Mouse (Mus musculus) G1E-ER4 (cell line): Measurements from ENCODE around the gene Hist1h2bh. TPM values are rescaled to one million over a fixed set of nuclear protein-coding genes. Genes with fewer than 3 reads are reported as not detected.

Experiments
- GATA1 ChIP-seq: IDR thresholded peaks from one replicate; pipeline ENCODE4 v1.8.0; 2012; ENCODE audit warnings: low read length, inconsistent platforms
- polyA plus RNA-seq: library from polyadenylated mRNA; stranded (reverse); fragments of >175 nt; gene quantifications from 2 replicates; pipeline ENCODE4 v1.2.3, GENCODE M21; 2012

Hist1h2bh gene
- polyA plus RNA-seq, 1 experiment, result 2.5 TPM

DNA sequence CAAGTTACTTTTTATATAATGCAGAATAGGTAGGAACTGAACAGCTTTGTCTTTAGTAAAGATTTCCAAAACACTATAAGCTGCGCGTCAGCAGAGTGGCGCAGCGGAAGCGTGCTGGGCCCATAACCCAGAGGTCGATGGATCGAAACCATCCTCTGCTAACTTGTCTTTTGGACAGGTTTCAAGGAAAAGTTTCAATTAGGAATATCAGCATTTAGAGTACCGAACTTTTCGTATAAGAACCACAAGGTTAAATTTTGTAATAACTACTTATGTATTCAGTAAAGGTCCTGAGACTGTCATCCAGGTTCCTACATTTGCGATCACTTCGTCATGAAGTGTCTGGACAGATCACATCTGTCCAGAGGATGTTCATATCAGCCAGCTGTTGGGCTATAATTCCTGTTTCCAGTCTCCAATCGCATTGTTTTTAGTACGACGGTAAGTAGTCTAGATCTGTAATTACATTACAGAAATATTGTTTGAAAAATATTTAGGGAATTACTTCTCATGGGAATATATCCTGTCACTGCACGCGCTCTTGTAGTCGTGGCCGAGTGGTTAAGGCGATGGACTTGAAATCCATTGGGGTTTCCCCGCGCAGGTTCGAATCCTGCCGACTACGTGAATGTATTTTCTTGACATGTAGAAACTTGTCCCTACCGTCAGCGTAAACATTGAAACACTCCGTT is 25.4 kb downstream of the Hist1h2bh start:
- no peak for TF ChIP-seq GATA1

DNA sequence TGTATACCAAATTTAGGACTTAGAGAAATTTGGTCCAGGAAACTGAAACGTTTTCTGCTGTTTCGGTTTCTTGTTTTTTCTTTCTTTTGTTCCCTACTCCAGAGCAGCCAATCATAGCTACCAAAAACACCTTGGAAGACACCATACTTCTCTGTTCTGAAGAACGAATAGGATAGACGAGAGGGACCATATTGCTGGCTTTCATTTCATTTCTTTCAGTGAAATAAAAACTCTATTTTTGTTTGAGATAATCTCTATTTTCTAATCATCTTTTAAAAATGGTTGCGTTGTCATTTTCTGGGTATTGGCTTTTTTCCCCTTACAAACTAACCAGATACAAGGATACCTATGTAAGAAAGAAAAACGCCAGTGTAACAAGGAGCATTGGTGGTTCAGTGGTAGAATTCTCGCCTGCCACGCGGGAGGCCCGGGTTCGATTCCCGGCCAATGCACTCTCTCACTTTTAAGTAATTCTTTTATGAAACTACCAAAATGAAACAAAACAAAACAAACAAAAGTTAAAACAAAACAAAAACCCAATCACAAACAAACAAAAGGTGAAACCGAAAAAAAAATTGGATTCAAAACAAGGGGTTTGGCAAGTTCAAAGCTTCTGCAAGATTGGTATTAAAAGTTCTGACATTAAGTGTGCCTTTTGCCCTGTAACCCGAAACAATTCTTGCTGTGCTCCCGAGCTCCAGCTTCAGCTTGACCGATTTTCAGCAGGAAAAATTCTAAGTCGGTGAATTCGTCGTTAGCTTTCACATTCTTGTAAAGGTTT is 26.2 kb downstream of the Hist1h2bh start:
- TF ChIP-seq GATA1, result no peak

DNA sequence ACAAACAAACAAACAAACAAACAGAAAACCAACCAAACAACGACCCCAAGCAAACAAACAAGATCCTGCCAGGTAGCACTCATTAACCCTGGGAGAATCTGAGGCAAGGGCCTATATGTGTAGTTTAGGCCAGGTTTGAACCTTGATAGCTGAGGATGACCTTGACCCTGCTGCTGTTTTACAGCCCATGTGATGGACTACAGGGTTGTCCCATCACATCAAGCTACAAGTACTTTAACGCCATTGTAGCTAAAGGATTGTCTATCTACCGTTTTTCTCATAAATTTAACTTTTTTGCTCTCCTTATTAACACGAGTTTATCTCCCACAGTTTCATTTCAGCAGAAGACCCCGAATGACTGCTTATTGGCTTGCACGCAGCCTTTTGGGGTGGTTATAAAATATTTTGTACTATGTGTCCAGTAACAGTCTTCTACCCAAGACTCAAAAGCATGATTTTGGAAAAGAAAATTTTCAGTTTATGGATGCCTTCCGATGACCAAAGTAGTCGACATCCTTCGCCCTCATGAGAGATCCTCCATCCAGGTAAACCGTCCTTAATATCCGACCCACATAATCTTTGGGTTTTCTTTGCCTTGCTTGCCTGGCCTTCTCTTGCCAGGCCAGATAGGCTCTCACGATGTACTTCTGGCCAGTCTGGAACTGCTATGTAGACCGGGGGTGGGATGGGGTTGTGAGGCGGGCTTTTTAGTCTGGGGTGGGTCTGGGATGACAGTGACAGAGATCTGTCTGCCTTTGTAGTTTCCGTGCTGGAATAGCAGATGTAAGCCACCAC is 27.2 kb downstream of the Hist1h2bh start:
- no peak for TF ChIP-seq GATA1

DNA sequence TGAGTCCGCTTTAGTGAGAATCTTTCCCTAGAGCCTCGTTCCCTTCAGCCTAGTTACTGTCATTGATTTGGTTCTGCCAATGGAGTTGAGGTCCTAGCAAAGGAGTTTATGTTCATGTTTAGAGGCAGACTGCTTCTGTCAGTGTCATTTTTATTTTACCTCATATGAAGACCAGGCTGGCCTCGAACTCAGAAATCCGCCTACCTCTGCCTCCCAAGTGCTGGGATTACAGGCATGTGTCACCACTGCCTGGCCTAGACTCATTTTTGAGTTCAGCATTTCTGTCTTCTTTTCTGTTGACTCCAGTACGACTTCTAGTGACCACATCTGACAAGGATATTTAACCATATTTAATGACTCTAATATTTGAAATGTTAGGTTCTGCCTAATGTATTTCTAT is 27.9 kb downstream of the Hist1h2bh start:
- no peak for TF ChIP-seq GATA1

DNA sequence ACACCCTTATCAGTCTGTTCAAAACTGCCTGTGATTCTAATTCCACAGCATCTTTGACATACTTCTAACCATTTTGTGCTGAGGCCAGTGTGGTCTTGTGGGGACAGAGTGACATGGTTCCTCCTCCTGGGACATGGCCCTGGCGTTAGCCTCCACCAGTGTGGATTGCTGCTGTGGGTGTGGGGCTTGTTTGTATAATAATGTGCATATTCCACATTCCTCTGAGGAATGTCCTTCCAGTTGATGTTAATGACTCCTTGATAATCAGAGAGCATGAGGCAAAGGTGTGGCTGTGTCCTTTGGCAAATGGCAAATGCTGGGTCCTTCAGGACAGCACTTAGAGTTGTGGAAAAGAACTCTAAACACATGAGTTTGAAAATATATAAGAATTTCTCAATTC is 29.7 kb downstream of the Hist1h2bh start:
- TF ChIP-seq GATA1, result no peak

DNA sequence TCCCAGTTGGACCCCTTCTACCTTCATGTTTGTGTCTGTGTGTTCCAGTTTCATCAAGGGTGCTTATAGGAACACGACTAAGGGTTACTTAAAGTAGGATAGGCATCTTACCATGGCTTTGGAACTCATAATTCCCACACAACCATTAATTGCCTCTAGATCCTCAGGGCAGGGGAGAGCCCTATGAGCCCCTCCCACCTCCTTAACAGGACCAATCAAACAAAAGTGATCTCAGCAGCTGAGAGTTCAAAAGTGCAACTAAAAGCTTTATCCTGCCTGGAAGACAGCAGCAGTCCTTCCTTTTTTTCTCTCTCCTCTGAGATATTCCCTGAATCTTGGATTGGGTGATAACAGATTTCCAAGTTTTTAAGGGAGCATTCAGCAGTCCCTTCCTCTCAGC is 33.1 kb downstream of the Hist1h2bh start:
- TF ChIP-seq GATA1, result no peak

DNA sequence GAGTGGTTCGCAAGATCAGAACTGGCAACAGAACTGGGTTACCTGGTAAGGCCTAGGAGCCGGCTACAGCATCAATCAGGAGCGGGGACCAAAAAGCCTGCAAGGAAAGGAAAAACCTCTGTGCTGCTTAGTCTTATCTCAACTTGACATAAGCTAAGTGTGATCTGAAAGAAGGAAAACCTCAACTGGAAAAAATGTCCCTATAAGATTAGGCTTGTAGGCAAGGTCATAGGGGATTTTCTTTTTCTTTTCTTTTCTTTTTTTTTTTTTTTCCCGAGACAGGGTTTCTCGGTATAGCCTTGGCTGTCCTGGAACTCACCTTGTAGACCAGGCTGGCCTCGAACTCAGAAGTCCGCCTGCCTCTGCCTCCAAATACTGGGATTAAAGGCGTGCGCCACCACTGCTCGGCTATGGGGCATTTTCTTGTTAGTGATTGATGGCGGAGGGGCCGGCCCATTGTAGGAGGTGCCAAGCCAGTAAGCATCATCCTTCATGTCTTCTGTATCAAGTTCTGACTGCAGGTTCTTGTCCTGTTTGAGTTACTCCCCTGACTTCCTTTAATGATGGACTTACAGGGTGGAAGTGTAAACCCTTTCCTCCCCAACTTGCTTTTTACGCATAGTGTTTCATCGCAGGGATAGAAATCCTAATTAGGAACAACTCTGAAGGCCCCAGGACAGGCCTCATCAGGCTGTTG is 36.2 kb downstream of the Hist1h2bh start:
- TF ChIP-seq GATA1, result no peak

DNA sequence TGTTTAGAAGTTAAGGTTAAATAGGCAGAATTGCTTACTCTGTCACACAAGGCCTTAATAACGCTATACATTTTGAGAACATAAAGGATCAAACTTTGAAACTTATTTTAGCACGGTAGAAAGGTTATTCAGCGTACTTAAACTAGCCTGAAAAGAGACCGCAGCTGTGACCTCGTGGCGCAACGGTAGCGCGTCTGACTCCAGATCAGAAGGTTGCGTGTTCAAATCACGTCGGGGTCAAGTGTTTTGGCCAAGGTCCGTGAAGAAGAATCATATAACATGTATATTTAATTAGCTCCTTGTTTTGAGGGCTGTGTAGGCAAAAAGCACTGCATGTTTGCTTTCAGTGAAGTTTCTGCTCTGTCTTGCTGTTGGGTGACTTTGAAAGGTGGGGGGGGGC is 36.8 kb downstream of the Hist1h2bh start:
- no peak for TF ChIP-seq GATA1

DNA sequence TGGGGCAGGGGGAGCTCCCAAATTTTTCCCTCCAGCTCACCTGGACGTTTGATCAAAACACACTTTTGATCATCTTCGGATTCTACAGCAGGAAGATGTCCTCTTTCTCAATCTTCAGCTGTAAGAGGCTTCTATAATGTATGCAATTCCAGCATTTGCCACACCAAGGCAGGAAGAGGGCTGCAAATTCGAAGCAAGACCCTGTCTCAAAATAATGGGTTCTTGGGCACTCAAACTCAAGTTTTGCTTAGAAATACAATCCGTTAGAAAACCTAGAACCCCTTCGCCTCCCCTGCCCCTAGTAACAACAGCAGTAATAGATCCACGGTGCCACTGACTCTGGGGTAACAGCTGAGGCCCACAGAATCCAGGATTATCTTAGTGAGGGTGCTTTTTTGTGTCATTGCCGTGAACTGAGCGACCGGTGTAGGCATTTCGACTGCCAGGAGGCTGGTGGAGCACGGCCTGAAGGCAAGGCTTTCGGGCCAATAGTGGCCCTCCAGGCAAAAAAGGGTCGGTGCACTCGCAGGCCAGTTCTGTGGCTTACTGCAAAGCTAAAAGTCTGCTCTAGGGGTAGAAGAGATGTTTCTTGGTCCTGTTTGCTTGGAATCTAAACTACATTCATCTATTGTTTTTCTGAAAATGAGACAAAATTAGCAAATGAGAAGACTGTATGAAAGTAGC is 37.4 kb downstream of the Hist1h2bh start:
- no peak for TF ChIP-seq GATA1

DNA sequence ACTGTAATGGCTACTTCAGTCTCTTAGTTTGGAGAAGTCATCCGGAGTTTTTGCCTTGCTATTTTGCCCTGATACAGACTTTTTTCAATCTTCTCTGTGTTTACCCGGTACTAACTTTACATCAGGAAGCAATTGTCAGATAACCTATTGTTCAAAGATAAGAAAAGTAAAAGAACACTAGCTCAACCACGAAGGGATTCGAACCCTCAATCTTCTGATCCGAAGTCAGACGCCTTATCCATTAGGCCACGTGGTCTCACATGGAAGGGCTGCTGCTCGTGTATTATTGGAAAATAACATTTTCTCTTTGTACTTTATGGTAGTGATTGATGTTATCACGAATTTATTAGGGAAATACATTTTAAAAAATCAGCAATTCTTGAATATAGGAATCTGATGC is 39.4 kb downstream of the Hist1h2bh start:
- peak; percentile 57 for TF ChIP-seq GATA1

DNA sequence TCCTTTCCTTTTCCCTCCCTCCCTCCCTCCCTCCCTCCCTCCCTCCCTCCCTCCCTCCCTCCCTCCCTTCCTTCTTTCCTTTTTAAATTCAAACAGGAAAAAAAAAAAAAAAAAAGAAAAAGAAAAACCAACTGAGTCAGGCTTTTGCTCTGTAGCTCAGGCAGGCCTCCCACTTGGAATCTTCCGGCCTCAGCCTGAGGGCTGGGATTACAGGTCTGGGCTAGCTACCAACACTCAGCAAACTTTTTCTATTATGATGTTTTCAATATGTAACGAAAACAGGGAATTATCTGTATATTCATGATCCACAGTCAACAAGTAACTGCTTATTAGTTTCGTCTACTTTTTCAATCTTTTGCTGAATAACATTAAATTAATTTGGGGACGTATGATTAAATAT is 40.3 kb downstream of the Hist1h2bh start:
- no peak for TF ChIP-seq GATA1

DNA sequence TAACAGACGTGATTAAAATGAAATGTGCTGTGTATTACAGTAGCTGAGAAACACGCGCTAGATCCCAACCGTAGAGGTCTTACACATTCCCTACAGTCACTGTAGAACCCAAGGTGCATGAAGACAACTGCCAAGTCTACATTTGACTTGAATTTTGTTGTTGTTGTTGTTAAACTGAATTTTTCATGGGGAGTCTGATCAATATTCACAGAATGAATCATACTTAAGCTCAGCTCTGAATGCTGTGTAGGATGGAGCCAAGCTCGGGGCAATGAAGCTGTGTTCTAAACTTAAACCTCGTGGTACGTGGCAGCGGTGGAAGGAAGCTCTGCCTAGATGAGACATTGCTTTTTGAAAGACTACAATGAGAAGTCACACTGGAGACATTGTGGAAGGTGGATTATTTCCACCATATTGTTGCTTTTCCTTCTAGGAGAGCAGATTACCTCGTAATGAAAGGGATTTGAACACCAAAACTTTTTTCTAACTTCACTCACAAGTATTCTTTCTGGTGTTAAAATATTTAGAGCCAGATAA is 41.1 kb downstream of the Hist1h2bh start:
- no peak for TF ChIP-seq GATA1

DNA sequence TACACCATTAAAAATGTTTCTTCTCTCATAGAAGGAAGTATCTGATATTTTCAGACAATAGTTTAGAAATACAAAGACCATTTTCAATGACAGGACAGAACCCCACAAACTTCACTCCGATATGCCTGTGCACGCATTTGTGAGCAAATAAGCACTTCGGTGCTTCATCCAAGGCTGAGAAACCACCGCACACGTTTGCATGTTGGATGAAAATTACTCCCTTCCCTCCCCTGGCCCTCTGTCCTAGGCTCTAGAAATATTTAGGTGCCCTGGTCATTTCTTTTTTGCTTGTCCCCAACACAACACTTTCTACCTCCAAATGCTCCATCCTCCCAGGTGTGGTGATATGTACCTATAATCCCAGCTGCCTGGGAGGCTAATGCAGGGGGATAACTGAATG is 41.7 kb downstream of the Hist1h2bh start:
- TF ChIP-seq GATA1, result no peak

DNA sequence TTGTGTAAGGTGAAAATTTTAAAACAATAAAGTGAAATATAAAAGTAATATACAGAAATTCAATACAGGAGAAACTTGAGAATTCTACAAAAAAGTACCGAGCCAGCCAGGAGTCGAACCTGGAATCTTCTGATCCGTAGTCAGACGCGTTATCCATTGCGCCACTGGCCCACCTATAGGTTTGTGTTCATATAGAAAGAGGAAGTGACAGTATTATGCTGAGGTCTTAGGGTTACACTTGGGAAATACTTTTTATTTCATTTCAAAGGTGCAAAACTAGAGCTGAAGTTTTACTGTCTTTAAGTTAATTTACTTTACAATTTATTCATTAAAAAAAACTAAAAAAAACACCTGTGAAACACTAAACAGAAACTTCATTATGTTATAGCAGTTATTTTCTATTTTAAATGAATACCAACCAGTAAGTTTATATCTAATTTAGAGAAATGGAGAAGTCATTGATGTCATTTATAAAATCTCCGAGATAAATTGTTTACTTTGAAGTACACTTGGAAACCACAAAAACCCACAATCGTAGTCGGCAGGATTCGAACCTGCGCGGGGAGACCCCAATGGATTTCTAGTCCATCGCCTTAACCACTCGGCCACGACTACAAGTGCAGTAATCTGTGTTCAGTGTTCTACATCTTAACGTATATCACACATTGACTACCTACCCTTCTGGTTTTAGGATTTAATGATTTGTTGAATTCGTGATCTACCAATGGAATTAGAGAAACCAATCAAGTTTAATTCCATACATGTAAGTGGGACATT is 42.6 kb downstream of the Hist1h2bh start:
- TF ChIP-seq GATA1, result no peak
